Mouse (Mus musculus) fat pad, adult 2 months (tissue): ENCODE data around the gene Ddias.

Experiments used
- DNase-seq: peaks from one replicate; pipeline ENCODE4 v3.0.0-alpha.2; 2011; ENCODE audit warnings: low read depth, low spot score; ENCODE audit errors: extremely low read depth

Ddias gene

DNA sequence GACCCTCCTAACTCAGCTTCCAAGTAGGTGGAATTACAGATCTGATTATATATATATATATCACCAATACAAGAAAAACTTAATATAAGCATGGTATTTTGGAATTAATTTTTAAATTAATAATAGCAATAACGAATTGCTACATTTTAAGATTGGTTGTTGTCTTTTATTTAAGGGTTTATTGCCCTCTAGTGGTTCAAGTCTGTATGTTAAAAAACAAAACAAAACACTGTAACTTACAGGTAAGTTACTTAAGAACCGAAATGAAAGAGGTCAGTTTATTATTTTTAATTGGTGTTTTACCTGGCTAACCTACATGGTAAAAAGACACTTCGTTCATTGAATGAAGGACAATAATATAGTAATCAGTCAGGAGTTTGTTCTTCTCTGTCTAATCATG lies 3.9 kb downstream of the Ddias start:
- no peak for DNase-seq

DNA sequence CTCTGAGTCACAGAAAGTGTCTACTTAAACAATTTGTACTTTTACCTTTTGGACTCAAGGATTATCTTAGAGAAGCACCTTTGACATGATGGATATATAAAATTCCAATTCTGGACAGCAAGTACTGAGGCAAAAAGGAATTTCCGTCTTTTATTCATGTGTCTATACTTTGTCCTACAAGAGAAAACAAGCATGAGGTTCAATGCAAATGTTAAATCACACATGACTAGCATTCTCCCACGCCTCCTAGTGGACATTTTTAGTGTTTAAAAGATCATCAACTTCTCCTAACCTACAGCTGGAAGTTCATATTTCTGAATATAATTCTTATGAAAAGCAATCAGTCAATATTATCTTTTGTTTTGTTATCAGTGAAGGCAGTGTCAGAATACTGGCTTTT lies 7.5 kb downstream of the Ddias start:
- DNase-seq = no peak

DNA sequence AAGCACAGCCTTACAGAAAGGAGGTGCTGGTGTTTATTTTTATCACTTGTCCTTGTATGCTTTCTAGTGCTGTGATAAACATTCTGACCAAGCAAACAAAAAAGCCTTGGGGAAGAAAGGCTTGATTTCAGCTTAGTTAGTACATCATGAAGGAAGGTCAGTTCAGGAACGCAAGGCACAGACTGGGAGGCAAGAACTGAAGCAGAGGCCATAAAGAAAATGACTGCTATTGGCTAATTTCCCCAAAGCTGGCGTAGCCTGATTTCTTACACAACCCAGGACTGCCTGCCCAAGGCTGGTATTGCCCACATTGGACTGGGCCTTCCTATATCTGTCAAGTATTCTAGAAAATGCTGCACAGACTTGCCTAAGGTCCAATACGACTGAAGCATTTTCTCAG lies 25.8 kb downstream of the Ddias start:
- DNase-seq = peak; percentile 19

DNA sequence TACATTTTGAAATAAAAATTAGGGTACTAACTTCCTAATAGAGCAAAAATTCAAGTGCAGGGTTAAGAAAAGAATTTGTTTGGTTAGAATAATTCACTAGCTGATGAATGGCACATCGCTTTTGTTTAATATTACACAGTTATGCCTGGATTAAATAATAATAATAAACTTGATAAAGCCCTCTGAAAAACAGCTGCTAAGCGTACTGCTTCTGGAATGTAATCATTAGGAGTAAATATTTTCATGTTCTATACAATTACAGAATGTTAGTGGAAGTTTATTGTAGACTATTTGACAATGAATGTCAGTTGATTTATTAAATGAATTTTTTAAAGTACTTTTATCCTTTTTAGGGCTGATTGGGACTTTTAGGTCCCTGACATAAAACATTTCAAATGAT lies 31.8 kb downstream of the Ddias start:
- no peak for DNase-seq

DNA sequence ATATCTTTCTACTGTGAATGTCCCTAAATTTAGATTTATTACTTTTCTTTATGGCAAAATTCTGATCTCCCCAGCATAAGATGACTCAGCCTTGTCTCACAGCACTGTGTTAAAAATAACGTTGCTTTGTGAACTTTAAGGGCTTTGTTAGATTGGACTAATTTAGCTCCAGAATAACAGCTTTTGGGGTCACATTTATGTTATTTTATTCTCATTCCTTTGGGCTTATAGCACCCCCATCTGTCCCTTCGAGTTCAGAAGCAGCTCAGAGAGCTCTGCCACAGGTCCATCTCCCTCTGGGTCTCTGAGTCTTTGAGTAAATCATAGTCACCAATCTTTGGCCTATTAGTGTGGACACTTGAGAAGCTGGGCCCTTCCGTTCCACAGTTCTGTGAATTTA lies 36.1 kb downstream of the Ddias start:
- no peak for DNase-seq

DNA sequence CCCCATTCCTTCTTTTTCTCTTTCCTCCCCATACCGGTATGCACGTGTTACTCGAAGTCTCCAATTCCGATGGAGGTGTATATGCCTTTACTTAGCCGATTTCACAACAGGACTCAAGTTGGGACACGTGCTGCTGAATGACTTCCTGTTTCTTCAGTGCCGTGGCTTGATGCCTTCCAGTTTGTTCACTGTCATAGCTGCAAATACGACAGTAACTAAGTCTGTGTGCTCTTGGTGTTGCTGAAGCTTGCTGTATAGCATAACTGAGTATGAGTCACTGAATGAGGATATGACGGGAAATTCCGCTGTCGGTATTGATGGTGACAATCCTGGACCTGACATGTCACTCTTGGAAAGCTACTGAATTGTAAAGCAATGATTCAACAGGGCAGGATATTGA lies 36.8 kb downstream of the Ddias start:
- peak; percentile 21 for DNase-seq

DNA sequence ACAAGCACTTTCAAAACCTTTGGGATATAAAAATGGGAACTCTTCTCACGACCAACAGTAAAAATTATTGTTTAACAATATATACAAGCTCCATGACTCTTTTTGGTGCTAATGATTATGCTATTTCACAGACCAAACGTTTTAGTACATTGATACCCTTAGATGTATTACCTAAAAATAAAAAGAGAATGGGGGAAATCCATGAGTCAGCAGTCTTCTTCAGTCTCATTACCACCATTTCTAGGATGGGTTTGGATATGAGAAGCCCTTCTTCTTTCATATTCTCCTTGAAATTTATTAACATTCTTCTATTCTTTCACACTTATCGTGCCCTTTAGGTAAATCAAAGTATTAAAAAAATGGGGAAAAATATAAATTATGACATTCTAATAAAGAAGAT lies 37.6 kb downstream of the Ddias start:
- DNase-seq = no peak

DNA sequence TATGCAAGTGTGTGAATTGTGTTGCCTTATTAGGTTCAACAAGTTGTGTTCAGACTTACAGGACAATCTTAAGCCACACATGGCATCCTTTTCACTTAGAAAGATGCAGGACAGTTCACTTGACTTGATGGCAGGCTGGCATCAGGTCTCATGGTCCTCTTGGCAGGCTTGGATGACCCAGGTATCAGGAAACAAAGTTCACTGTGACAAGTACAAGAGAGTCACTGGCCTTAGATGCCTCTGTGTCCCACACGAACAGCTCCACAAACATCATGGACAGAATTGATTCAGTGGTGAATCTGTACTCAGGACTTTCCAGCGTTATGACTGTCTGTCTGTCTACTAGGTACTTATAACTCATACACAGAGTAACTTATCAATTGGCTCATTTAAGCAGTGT lies 39.7 kb downstream of the Ddias start:
- no peak for DNase-seq

DNA sequence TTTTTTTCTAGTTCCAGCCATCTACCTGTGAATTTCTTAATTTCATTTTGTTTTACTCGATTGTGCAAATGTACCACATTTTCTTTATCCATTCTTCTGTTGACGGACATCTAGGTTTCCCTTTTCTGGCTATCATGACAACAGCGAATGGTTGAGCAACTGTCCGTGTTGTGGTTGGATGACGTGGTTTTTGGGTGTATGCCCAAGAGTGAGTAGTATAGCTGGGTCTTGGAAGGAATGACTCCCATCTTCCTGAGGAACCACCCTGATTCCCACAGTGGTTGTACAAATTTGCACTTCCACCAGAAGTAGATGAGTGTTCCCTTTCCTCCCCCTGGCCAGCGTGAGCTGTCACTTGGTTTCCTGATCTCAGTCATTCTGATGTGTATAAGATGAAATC lies 41.7 kb downstream of the Ddias start:
- DNase-seq = no peak

DNA sequence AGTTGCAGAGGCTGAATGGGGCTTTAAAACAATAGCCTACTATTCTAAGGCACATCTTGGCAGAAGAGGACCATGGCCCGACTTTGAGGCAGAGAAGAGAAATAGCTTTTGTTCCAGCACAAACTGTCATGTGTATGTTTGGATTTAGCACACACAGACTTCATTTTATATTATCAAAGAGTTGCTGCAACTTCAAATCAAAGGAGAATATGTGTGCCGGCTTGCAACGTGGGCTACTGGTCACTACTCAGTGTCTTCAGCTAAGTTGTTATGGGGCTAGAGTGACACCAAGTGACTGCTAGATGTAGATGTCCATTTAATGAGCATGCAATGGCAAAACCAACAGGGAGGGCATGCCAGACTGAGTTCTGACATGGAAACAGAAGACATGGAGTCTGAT lies 46.1 kb downstream of the Ddias start:
- no peak for DNase-seq

DNA sequence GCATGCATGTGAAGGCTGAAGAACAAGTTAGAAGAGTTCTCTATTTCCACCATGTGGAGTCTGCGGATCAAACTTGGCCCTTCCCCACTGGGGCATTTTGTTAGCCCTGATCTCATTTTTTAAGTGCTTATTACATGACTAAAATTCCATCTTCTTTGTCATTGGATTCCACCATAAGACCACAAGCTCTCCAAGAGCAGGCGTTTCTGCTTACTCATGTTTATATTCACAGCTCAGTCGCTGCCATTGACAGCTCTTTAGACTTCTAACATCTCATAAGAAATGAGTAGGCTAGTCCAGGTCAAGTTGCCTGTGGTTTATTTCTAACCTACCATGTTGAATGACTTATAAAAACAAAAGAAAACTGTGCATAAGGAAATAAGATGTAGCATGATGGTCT lies 47.8 kb downstream of the Ddias start:
- DNase-seq = no peak

DNA sequence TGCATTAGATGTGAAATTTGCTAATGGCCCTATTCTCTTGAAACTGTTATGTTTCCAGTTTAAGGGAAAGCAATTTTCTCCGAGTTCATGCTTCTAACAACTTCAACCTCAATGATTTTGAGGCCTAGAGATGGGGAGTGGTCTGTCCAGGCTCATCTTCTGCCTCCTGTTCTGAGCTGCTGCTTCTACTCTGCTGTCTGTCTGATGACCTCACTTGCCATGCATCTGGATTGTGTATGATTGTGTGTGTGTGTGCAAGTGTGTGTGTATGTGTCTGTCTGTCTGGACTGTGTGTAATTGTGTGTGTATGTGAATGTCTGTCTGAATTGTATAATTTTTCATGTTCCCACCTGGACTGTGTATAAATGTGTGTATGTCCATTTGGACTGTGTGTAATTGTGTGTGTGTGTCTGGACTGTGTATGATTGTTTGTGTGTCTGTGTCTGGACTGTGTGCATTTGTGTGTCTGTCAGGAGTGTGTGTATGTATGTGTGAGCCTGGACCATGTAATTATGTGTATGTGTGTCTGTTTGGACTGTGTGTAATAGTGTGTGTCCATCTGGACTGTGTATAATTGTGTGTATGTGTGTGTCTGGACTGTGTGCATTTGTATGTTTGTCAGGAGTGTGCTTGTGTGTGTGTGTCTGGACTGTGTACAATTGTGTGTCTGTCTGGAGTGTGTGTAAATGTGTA lies 51.5 kb downstream of the Ddias start:
- DNase-seq = no peak

DNA sequence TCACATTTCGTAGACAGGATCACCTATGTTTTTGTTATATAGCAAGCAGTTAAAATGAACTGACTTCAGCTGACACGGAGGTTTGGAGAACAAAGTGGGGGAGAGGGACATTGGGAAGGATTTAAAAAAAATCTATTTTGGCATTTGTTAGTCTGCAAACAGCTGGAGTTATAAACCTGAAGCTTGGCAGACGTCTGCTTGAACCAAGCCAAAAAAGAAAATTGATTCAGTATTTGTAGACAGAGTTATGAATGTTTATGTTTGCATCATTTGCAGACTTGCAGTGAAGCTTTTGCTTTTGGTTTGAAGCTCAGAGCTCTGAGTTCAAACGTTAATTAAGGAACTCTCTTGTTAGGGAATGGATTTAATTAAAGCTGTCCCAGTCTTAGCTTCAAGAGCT lies 52.2 kb downstream of the Ddias start:
- no peak for DNase-seq

DNA sequence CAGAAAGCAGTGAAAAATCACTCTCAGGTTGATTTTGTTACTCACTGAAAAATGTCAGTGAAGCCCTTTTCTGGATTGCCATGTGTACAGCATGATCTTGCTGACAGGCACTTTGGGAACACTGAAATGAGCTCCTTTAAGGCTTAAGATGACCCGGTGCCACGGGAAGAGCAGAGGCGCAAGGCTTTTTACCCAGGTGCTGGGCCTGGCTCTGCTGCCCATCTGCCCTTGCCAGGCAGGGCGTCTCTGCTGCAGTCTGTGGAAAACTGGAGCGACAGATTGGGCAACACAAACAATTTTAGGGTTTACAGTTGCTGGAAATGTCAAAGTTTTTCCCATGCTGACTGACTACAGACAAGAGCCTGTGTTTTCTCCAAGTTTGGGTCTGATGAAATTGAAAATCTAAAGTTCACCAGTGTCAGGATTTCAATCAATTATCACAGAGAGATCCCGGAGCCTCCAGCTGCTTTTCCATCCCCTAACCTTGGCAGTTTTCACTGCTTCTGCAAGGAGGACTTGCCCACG lies 53.0 kb downstream of the Ddias start:
- DNase-seq = no peak

DNA sequence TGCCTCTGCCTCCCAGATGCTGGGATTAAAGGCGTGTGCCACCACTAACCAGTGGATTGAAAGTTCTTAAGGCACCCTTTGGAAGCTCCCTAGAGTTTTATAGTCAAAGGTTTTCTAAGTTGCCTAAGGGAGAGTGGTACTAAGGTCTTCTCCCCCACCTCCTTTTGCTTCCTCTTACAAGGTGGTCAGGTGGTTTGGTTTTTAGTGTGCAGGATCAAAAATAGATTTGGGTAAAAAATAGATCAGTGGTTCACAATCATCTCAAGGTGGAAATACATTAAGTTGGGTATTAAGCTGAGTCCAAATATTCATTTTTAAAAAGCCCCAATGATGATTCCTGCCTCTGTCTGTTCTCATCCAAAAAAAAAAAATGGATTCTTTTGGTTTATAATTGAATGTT lies 53.6 kb downstream of the Ddias start:
- no peak for DNase-seq

DNA sequence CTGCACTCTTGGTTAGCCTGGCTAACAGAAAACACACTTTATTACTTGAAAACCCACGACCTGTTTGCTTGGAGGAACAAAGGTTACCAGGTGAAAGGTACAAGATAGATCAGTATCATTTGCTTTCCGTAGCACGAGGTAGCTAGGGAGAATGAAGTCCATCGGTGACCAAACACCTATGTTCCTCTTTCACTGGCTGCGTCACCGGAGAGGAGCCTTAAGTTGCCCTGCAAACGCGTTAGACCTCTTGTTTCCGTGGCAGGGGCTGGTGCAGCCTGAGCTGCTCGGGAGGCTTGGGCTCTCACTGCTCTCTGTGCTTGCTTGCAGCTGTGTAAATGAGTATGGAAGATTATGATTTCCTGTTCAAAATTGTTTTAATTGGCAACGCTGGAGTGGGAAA lies 54.4 kb downstream of the Ddias start:
- no peak for DNase-seq

DNA sequence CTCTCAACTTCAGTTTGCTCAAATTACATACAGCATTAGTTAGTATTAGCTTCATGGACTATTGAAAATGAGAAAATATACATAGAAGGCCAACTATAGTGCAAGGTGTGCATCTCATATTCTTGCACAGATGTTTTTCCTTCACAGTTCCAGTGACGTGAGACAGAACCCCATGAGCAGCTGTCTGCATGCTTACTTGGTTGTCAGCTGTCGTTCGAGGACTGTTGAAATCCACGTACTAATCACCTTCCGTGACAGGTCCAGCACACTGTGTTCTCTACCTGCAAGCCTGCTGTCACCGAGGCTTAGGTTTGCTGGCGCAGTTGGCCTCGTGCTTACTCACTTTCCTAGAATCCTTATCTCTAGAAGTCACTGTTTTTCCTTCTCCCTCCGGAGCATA lies 56.2 kb downstream of the Ddias start:
- no peak for DNase-seq

DNA sequence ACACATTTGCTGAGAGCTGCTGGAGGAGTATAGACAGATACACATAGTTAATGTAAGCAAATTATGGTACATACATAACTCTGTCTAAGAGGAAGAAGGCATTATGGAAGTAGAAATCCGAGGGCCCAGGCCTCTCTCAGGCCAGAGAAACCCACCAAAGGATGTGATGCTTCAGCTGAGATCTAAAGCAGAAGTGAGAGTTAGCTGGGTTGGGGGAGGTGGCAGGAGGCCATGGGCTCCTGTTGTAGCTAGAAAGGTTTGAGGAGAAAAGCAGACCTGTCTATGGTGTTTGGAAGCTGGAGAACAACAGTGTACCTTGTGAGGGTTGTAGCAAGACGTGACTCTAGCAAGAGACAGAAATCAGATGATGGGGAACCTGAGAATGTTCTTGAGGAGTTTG lies 56.8 kb downstream of the Ddias start:
- no peak for DNase-seq

DNA sequence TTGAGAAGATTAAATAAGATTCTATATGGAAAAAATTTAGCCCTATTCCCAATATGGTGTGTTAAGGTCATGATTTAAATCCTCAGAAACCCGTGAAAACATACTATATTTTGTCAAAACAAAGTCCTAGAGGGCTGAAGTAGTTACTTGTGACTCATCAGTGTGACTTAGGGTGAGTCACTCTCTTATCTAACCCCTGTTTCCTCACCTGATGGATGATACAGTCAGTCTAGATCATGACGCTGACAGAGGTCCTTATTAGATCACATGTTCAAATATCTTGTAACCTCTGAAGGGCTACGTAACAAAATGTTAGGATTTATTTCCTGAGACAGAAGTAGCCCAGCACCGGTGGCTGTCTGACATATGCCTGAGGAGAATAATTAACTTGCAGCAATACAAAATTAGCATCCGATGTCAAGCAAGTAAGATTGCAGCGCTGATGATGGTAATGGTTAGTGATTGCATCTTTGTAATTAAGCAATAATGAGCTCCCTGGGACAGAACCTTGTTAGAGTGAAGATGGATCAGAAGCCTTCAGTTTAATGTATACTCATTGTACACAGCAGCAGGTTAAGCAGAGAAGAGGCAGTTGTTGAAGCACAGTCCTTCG lies 62.3 kb downstream of the Ddias start:
- DNase-seq = no peak
